Comparison of ENCODE assay signal across 19 mouse cellular contexts in genomic region chr11:4553274-4554063, GRCm38 (mm10). TPM values are rescaled to one million over a fixed set of nuclear protein-coding genes. Genes with fewer than 3 reads are reported as not detected.
DNase-seq lines count a peak whose midpoint lies in the region; ATAC-seq and TF ChIP-seq lines count a peak whose summit lies in the region.
"Had no signal": no experiment of that assay in that cellular context is flagged by ENCODE, and none has a peak within 500 bp of the region (broad histone marks: within the 10 kb centered on the region; RNA-seq: fewer than 3 reads in every experiment).

No protein-coding gene starts in this region.

- 0 out of 2 replicates have a peak overlapping the region, but pooled peaks have one; percentile 20 for H3K27ac ChIP-seq in hindbrain, embryonic 15.5 days (replicated peaks)
- H3K27ac ChIP-seq in hindbrain, postnatal 0 days = no peak overlapping the region
- peak overlapping the region; percentile 97 for H3K27ac ChIP-seq in liver, embryonic 16.5 days (ENCODE audit: low read length)
- H3K27ac ChIP-seq: heart, embryonic 10.5 days; limb, embryonic 13.5 days; neural tube, embryonic 13.5 days had no signal

- no peak overlapping the region for H3K4me3 ChIP-seq in hindbrain, embryonic 15.5 days
- no peak overlapping the region for H3K4me3 ChIP-seq in hindbrain, postnatal 0 days (ENCODE audit: low read length)
- H3K4me3 ChIP-seq in erythroblast, embryonic 14.5 days (replicated peaks) = peak overlapping the region; percentile 50
- H3K4me3 ChIP-seq in liver, embryonic 16.5 days (ENCODE audit: low read depth, low read length) = peak overlapping the region; percentile 29
- H3K4me3 ChIP-seq: heart, embryonic 10.5 days; limb, embryonic 13.5 days; megakaryocyte, embryonic 14.5 days; neural tube, embryonic 13.5 days had no signal

- no peak for ATAC-seq in hindbrain, embryonic 15.5 days (ENCODE audit: low FRiP score, low read depth)
- no peak for ATAC-seq in hindbrain, postnatal 0 days
- peak; percentile 94 for ATAC-seq in liver, embryonic 16.5 days (ENCODE audit: low read depth)
- ATAC-seq: forebrain, embryonic 14.5 days had no signal

- H3K36me3 ChIP-seq in hindbrain, embryonic 15.5 days = no peaks in the 10 kb centered on the region
- H3K36me3 ChIP-seq in hindbrain, postnatal 0 days (ENCODE audit: insufficient read depth, low read length) = no peaks in the 10 kb centered on the region
- H3K36me3 ChIP-seq in erythroblast, embryonic 14.5 days (ENCODE audit: control insufficient read depth) = peaks cover 60% of the 10 kb centered on the region
- no peaks in the 10 kb centered on the region for H3K36me3 ChIP-seq in liver, embryonic 16.5 days (ENCODE audit: control insufficient read depth, insufficient read depth)
- H3K36me3 ChIP-seq: heart, embryonic 10.5 days; limb, embryonic 13.5 days; neural tube, embryonic 13.5 days had no signal

- TF ChIP-seq CTCF in hindbrain, postnatal 0 days (IDR thresholded peaks at IDR 0.05; ENCODE audit: low read depth) = no peak

- no peaks in the 10 kb centered on the region for H3K9me3 ChIP-seq in hindbrain, embryonic 15.5 days
- no peaks in the 10 kb centered on the region for H3K9me3 ChIP-seq in hindbrain, postnatal 0 days (ENCODE audit: low read length)
- no peaks in the 10 kb centered on the region for H3K9me3 ChIP-seq in erythroblast, embryonic 14.5 days (ENCODE audit: control insufficient read depth, low read length)
- H3K9me3 ChIP-seq in liver, embryonic 16.5 days (replicated peaks; ENCODE audit: control insufficient read depth, low read length) = no peaks in the 10 kb centered on the region
- H3K9me3 ChIP-seq: heart, embryonic 10.5 days; limb, embryonic 13.5 days; megakaryocyte, embryonic 14.5 days; neural tube, embryonic 13.5 days had no signal

- no peaks in the 10 kb centered on the region for H3K27me3 ChIP-seq in hindbrain, embryonic 15.5 days
- H3K27me3 ChIP-seq in hindbrain, postnatal 0 days (ENCODE audit: insufficient read depth, low read length) = no peaks in the 10 kb centered on the region
- H3K27me3 ChIP-seq in erythroblast, embryonic 14.5 days (ENCODE audit: control insufficient read depth) = no peaks in the 10 kb centered on the region
- no peaks in the 10 kb centered on the region for H3K27me3 ChIP-seq in liver, embryonic 16.5 days (ENCODE audit: control insufficient read depth, insufficient read depth, low read depth, low read length)
- H3K27me3 ChIP-seq: limb, embryonic 13.5 days; megakaryocyte, embryonic 14.5 days; neural tube, embryonic 13.5 days had no signal

- no peak overlapping the region for H3K9ac ChIP-seq in hindbrain, embryonic 15.5 days
- H3K9ac ChIP-seq in hindbrain, postnatal 0 days (replicated peaks; ENCODE audit: low read length) = no peak overlapping the region
- peak overlapping the region; percentile 66 for H3K9ac ChIP-seq in liver, embryonic 16.5 days (ENCODE audit: low read depth, low read length)
- H3K9ac ChIP-seq: limb, embryonic 13.5 days; neural tube, embryonic 13.5 days had no signal

- H3K4me2 ChIP-seq in hindbrain, embryonic 15.5 days = no peak overlapping the region
- no peak overlapping the region for H3K4me2 ChIP-seq in hindbrain, postnatal 0 days (ENCODE audit: low read depth, low read length)
- H3K4me2 ChIP-seq in liver, embryonic 16.5 days (ENCODE audit: low read depth, low read length) = peak overlapping the region; percentile 58
- H3K4me2 ChIP-seq: limb, embryonic 13.5 days; neural tube, embryonic 13.5 days had no signal

- 92% methylated on average over 2 of the region's 2 CpGs for WGBS in hindbrain, embryonic 15.5 days
- 84% methylated on average over 2 of the region's 2 CpGs for WGBS in hindbrain, postnatal 0 days
- 33% methylated on average over 2 of the region's 2 CpGs for WGBS in liver, embryonic 16.5 days (ENCODE audit: insufficient replicate concordance)

- H3K4me1 ChIP-seq in hindbrain, embryonic 15.5 days (replicated peaks) = no peaks in the 10 kb centered on the region; the same call in 1 of the 2 replicates
- H3K4me1 ChIP-seq in hindbrain, postnatal 0 days (ENCODE audit: insufficient read depth, low read length) = no peaks in the 10 kb centered on the region
- peaks cover 96% of the 10 kb centered on the region for H3K4me1 ChIP-seq in erythroblast, embryonic 14.5 days (ENCODE audit: control insufficient read depth)
- peaks cover 38% of the 10 kb centered on the region for H3K4me1 ChIP-seq in liver, embryonic 16.5 days (ENCODE audit: control insufficient read depth, low read depth, low read length)
- H3K4me1 ChIP-seq: heart, embryonic 10.5 days; neural tube, embryonic 13.5 days had no signal

- intact Hi-C loops in heart, postnatal 36 days (cut with DNase I) = no loop called here

- no peak for DNase-seq in hindbrain, postnatal 0 days (ENCODE audit: low spot score)
- peak; percentile 43 for DNase-seq in adipocyte (ENCODE audit: low spot score)
- DNase-seq in B cell, adult 2 months = no peak
- no peak for DNase-seq in left cerebral cortex, adult 9 months (ENCODE audit: low spot score in 2 of 2)
- DNase-seq in heart, postnatal 36 days = no peak
- DNase-seq: adrenal gland, postnatal 14 days; cerebellum, adult 9-11 months; heart, postnatal 14 days; kidney, adult 18-20 months; kidney, postnatal 25 days; thymus, adult 2 months had no signal

RNA-seq across cellular contexts. Expression of gene Mtmr3, which starts 41.2 kb away (rescaled TPM):
- 34.3 and 34.4 TPM in 2 replicates for polyA plus RNA-seq in hindbrain, embryonic 15.5 days (2015; fragmentation: Nextera tagmentation; extraction: Ambion mirVana)
- 82.6 and 89.2 TPM in 2 replicates for total RNA-seq in hindbrain, postnatal 0 days (2014; rRNA removed)
- polyA plus RNA-seq in hindbrain, postnatal 0 days (2015; fragmentation: Nextera tagmentation; extraction: Ambion mirVana) = 23.7 and 25.8 TPM in 2 replicates
- 3.6 and 4.2 TPM in 2 replicates for polyA plus RNA-seq in erythroblast, embryonic 14.5 days (2012)
- 32.8 and 36.5 TPM in 2 replicates for polyA plus RNA-seq in liver, embryonic 16.5 days (2015; fragmentation: Nextera tagmentation; extraction: Ambion mirVana)
- 10 to 100 TPM; 50.4 to 54.4 TPM for total RNA-seq in heart, postnatal 36 days (2021)

Comparison
In these comparisons a context has a peak if more than half of its experiments do, and no peak if none do; other contexts are left out.
1. H3K4me3 ChIP-seq: peak in erythroblast, embryonic 14.5 days (single experiment) and liver, embryonic 16.5 days (single experiment); none in hindbrain, embryonic 15.5 days (single experiment) and hindbrain, postnatal 0 days (single experiment).